Comparison of ENCODE assay signal across 5 mouse cellular contexts in the genomic region with DNA sequence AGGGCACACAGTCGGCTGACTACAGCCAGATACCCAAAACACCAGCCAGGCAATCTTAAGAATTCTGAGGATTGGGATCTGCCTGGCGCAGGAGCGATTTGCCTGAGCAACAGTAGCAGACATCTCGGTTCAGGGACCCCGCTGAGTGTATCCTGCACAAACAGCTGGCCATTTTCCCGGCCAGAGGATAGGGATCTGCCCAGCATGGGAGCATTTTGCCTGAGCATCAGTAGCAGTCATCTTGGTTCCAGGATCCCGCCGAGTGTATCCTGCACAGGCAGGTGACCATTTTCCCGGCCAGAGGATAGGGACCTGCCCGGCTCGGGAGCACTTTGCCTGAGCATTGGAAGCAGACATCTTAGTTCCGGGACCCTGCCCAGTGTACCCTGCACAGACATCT.
DNase-seq lines count a peak whose midpoint lies in the region; TF ChIP-seq lines count a peak whose summit lies in the region.
"Not testable (repeated sequence)": the region's sequence is repeated elsewhere in the genome, so short reads cannot be mapped to it uniquely, and the experiment has no call there.

No protein-coding gene starts in this region.

- DNase-seq in R1 (ENCODE audit: low read depth, low spot score): peak; percentile 1
- peak; percentile 65 to 76 for DNase-seq in cerebellum, postnatal 10 days
- DNase-seq in cerebellum, postnatal 25 days: peak; percentile 8 to 21
- peak; percentile 50 for DNase-seq in left cerebral cortex, postnatal 4 days

- H3K9ac ChIP-seq in ES-Bruce4 (ENCODE audit: low read depth, poor library complexity, severe bottlenecking): not testable (repeated sequence)

- TF ChIP-seq POLR2A in ES-Bruce4 (IDR thresholded peaks at IDR 0.05; ENCODE audit: insufficient read depth, low read length): not testable (repeated sequence)

- TF ChIP-seq EP300 in ES-Bruce4 (IDR thresholded peaks at IDR 0.05; ENCODE audit: insufficient read depth, low read depth, low read length): not testable (repeated sequence)

- peak overlapping the region; percentile 60 for H3K4me3 ChIP-seq in ES-Bruce4 (ENCODE audit: low read depth, low read length)

- not testable (repeated sequence) for H3K27ac ChIP-seq in ES-Bruce4 (ENCODE audit: insufficient read depth, low read length)

- H3K9me3 ChIP-seq in ES-Bruce4 (replicated peaks; ENCODE audit: control insufficient read depth, insufficient read depth, low read length, poor library complexity, severe bottlenecking): not testable (repeated sequence)

- H3K27me3 ChIP-seq in ES-Bruce4 (ENCODE audit: control insufficient read depth, insufficient read depth, low read length, poor library complexity, severe bottlenecking): not testable (repeated sequence)

- not testable (repeated sequence) for TF ChIP-seq CTCF in ES-Bruce4 (IDR thresholded peaks at IDR 0.05; ENCODE audit: low read depth, low read length)

- H3K4me1 ChIP-seq in ES-Bruce4 (ENCODE audit: control insufficient read depth, insufficient read depth, low read length): not testable (repeated sequence)

- intact Hi-C loops in left cerebral cortex, postnatal 4 days (cut with DNase I): not testable (repeated sequence)

- not testable (repeated sequence) for H3K36me3 ChIP-seq in ES-Bruce4 (ENCODE audit: control insufficient read depth, insufficient read depth, low read length, poor library complexity, severe bottlenecking)

Comparison
In these comparisons a context has a peak if more than half of its experiments do, and no peak if none do; other contexts are left out.
1. DNase-seq: peak in every context shown above with its lines; median percentile 70 in cerebellum, postnatal 10 days; 50 in left cerebral cortex, postnatal 4 days; 14 in cerebellum, postnatal 25 days; 1 in R1.